Mouse (Mus musculus): ENCODE measurements around the gene Fxyd5. TPM values are rescaled to one million over a fixed set of nuclear protein-coding genes. Genes with fewer than 3 reads are reported as not detected.

The Fxyd5 gene
- polyA plus RNA-seq, 1 experiment from 2014 or later = 22.5 TPM

DNA sequence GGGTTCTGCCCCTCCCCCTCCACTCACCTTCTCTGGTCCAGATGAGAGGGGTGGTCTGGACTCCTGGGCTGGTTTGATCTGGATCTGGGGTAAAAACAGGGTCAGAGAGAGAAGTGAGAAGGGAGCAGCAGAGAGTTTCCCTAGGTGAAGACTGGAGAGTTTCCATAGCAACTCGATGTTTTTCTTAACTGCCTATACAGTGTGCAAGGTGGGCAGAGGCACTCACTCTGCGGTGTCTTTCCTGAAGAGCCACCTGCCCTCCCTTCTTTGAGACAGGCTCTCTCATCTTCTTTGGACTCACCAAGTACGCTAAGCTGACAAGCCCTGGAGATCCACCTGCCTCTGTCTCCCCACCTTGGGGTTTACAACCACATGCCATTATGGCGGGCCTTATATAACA lies 3.3 kb downstream of the Fxyd5 start:
- no peak overlapping the region for H3K4me2 ChIP-seq (ENCODE audit: low read depth, low read length)
- H3K9me3 ChIP-seq (ENCODE audit: control insufficient read depth, low read length) = no peaks in the 10 kb centered on the region
- no peak overlapping the region for H3K9ac ChIP-seq (ENCODE audit: low read depth, low read length)
- no peak overlapping the region for H3K4me3 ChIP-seq (ENCODE audit: low read length)
- H3K4me1 ChIP-seq (ENCODE audit: control insufficient read depth, insufficient read depth, low read length) = peaks cover 8% of the 10 kb centered on the region; the same call in 1 of the 2 replicates
- no peak overlapping the region for H3K27ac ChIP-seq (ENCODE audit: low read length)
- WGBS = 91% methylated on average over 4 of the region's 4 CpGs
- ATAC-seq = no peak
- no peaks in the 10 kb centered on the region for H3K36me3 ChIP-seq (ENCODE audit: control insufficient read depth, insufficient read depth, low read length)
- H3K27me3 ChIP-seq (replicated peaks; ENCODE audit: control insufficient read depth, insufficient read depth, low read length) = peaks cover 10% of the 10 kb centered on the region; the same call in 1 of the 2 replicates

DNA sequence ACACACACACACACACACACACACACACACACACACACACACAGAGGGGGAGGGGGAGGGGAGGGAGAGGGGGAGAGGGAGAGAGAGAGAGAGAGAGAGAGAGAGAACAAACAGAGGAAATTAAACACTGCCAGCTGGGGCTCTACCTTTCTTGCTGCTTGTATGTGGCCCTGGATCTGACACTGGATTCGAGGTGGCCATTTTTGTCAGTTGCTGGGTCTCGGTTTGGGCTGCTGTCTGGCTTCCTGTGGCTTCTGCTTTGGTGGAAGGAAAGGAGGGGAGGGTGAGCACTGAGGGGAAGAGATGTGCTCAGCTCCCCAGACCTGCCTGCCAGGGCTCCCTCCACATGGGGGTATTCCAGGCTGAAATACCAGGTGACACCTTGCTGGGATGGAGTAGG lies 4.6 kb downstream of the Fxyd5 start:
- WGBS = 84% methylated on average over 2 of the region's 2 CpGs
- peaks cover 8% of the 10 kb centered on the region; the same call in 1 of the 2 replicates for H3K4me1 ChIP-seq (ENCODE audit: control insufficient read depth, insufficient read depth, low read length)
- H3K4me2 ChIP-seq (ENCODE audit: low read depth, low read length) = no peak overlapping the region
- H3K36me3 ChIP-seq (ENCODE audit: control insufficient read depth, insufficient read depth, low read length) = no peaks in the 10 kb centered on the region
- H3K9ac ChIP-seq (ENCODE audit: low read depth, low read length) = no peak overlapping the region
- peaks cover 10% of the 10 kb centered on the region; the same call in 1 of the 2 replicates for H3K27me3 ChIP-seq (replicated peaks; ENCODE audit: control insufficient read depth, insufficient read depth, low read length)
- no peak overlapping the region for H3K4me3 ChIP-seq (ENCODE audit: low read length)
- no peak for ATAC-seq
- no peak overlapping the region for H3K27ac ChIP-seq (ENCODE audit: low read length)
- no peaks in the 10 kb centered on the region for H3K9me3 ChIP-seq (ENCODE audit: control insufficient read depth, low read length)

DNA sequence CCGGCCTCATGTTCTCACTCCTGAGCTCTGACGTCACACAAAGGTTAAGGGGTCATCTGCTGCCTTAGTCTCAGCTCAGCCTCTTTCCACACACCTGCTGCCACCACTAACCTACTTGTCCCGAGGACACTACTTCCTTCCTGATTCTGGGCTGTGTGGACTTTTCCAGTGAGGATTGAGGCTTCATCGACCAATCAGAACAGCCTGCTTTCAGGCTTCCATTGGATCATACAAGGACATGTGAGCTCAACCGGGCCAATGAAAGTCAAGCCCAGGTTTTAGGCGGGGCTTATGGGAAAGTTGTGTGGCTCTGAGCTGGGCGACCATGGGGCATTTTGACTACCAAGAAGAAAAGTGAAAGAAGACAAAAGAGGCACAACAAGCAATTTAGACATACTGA lies 5.4 kb downstream of the Fxyd5 start:
- no peaks in the 10 kb centered on the region for H3K9me3 ChIP-seq (ENCODE audit: control insufficient read depth, low read length)
- H3K36me3 ChIP-seq (ENCODE audit: control insufficient read depth, insufficient read depth, low read length) = no peaks in the 10 kb centered on the region
- peaks cover 8% of the 10 kb centered on the region; the same call in 1 of the 2 replicates for H3K27me3 ChIP-seq (replicated peaks; ENCODE audit: control insufficient read depth, insufficient read depth, low read length)
- 79% methylated on average over 7 of the region's 7 CpGs for WGBS
- no peak for ATAC-seq
- no peak overlapping the region for H3K4me2 ChIP-seq (ENCODE audit: low read depth, low read length)
- H3K9ac ChIP-seq (ENCODE audit: low read depth, low read length) = no peak overlapping the region
- peaks cover 1% of the 10 kb centered on the region; the same call in 1 of the 2 replicates for H3K4me1 ChIP-seq (ENCODE audit: control insufficient read depth, insufficient read depth, low read length)
- H3K4me3 ChIP-seq (ENCODE audit: low read length) = no peak overlapping the region
- H3K27ac ChIP-seq (ENCODE audit: low read length) = no peak overlapping the region

DNA sequence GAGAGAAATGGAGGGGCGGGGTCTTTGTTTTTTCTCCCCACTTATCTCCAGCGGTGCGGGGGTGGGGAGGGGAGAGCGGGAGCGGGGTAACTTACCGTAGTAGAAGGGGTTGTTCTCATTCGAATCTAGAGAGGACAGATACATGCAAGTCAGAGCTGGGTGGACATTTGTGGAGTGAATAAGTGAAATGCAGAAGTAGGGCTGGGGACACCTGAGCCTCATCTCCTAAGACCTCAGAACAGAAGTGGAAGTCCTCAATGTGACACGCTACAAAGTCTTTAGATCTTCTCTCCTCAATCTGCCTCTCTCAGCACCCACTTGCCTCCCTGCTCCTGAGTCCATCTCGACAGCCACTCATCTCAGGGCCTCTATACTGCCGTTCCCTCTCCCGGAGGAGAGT lies 7.0 kb downstream of the Fxyd5 start:
- H3K4me1 ChIP-seq (ENCODE audit: control insufficient read depth, insufficient read depth, low read length) = no peaks in the 10 kb centered on the region
- H3K36me3 ChIP-seq (ENCODE audit: control insufficient read depth, insufficient read depth, low read length) = no peaks in the 10 kb centered on the region
- H3K9me3 ChIP-seq (ENCODE audit: control insufficient read depth, low read length) = no peaks in the 10 kb centered on the region
- no peak overlapping the region for H3K4me2 ChIP-seq (ENCODE audit: low read depth, low read length)
- no peak overlapping the region for H3K9ac ChIP-seq (ENCODE audit: low read depth, low read length)
- H3K27me3 ChIP-seq (replicated peaks; ENCODE audit: control insufficient read depth, insufficient read depth, low read length) = no peaks in the 10 kb centered on the region
- no peak for ATAC-seq
- H3K27ac ChIP-seq (ENCODE audit: low read length) = no peak overlapping the region
- H3K4me3 ChIP-seq (ENCODE audit: low read length) = no peak overlapping the region
- WGBS = 81% methylated on average over 11 of the region's 11 CpGs

DNA sequence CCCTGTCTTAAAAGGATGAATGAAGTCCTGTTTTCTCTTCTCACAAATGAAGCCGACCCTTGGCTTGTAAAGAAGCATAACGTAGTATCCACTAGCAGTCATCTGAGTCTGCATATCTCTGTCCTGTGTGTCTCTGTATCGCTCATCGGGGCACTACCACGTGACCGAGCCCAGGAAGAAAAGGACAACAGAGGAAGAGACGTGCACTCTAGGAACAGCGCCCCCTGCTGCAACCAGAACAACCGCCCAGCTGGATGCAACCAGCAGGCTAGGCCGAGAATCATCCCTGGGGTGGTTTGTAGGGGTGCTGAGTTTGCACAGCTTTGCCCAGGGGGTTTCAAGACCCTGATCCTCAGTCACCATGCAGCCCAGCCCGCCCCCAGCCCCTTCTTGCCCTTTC lies 7.5 kb downstream of the Fxyd5 start:
- Histone ChIP-seq H3K4me1 (ENCODE audit: control insufficient read depth, insufficient read depth, low read length) (no peaks in the 10 kb centered on the region), H3K36me3 (ENCODE audit: control insufficient read depth, insufficient read depth, low read length) (no peaks in the 10 kb centered on the region), H3K4me3 (ENCODE audit: low read length) (no peak overlapping the region), H3K27ac (ENCODE audit: low read length) (no peak overlapping the region), H3K27me3 (replicated peaks; ENCODE audit: control insufficient read depth, insufficient read depth, low read length) (no peaks in the 10 kb centered on the region), H3K9ac (ENCODE audit: low read depth, low read length) (no peak overlapping the region), H3K4me2 (ENCODE audit: low read depth, low read length) (no peak overlapping the region), H3K9me3 (ENCODE audit: control insufficient read depth, low read length) (no peaks in the 10 kb centered on the region)
- 64% methylated on average over 11 of the region's 11 CpGs for WGBS
- no peak for ATAC-seq

DNA sequence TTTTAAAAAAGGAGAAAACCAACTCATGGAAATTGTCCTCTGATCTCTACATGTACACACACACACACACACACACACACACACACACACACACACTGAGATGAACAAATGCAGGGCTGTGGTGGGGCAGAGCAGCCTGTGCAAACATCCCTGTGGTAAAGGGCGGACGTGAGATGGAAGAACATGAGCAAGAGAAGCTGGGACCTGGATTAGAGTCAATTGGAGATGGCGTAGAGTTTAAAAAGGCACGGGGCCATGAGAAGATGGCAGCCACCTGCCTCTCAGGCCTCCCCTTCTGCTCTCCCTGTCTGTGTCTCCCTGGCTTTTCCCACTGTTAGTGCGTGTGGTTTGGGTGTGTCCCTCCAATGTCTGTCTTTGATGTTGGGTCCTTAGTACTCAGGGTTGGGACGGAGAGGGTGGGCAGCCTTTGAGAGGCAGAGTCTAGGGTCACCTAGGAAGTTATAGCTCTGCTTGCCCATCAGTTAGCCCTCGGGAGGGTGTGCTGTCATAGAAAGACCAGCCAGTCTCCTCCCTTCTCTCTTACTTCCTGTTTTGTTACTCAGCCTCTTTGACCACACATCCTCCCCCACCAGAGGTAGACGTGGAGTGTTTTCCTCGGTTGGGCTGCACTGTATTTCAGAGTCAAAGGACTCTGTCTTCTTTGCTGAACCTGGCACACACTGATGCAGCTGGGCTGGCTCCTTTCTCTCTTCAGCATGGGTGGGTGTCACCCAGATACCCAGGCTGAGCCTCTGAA lies 8.7 kb downstream of the Fxyd5 start:
- H3K4me2 ChIP-seq (ENCODE audit: low read depth, low read length) = no peak overlapping the region
- no peaks in the 10 kb centered on the region for H3K9me3 ChIP-seq (ENCODE audit: control insufficient read depth, low read length)
- H3K9ac ChIP-seq (ENCODE audit: low read depth, low read length) = no peak overlapping the region
- H3K4me3 ChIP-seq (ENCODE audit: low read length) = no peak overlapping the region
- no peaks in the 10 kb centered on the region for H3K36me3 ChIP-seq (ENCODE audit: control insufficient read depth, insufficient read depth, low read length)
- H3K4me1 ChIP-seq (ENCODE audit: control insufficient read depth, insufficient read depth, low read length) = no peaks in the 10 kb centered on the region
- ATAC-seq = no peak
- 61% methylated on average over 9 of the region's 9 CpGs for WGBS
- H3K27me3 ChIP-seq (replicated peaks; ENCODE audit: control insufficient read depth, insufficient read depth, low read length) = no peaks in the 10 kb centered on the region
- H3K27ac ChIP-seq (ENCODE audit: low read length) = no peak overlapping the region

DNA sequence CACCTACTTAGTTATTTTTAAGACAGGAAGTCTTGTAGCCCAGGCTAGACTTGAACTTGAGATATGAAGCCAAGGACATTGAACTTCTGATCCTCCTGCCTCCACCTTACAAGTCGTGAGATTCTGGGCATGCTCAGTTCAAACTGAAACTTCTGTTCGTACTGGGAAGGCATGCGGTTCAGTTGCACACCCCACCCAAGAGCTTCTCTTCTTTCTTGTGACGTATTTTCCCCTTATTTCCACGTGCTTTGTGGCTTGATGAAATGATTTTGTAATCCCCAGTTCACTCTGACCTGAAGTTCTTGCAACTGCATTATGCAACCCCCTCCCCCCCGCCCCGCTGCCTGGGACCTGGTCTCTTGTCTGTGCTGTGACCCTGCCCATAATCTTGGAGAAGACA lies 10.6 kb downstream of the Fxyd5 start:
- H3K36me3 ChIP-seq (ENCODE audit: control insufficient read depth, insufficient read depth, low read length) = no peaks in the 10 kb centered on the region
- no peak overlapping the region for H3K4me2 ChIP-seq (ENCODE audit: low read depth, low read length)
- H3K27me3 ChIP-seq (replicated peaks; ENCODE audit: control insufficient read depth, insufficient read depth, low read length) = no peaks in the 10 kb centered on the region
- H3K4me1 ChIP-seq (ENCODE audit: control insufficient read depth, insufficient read depth, low read length) = no peaks in the 10 kb centered on the region
- no peak for ATAC-seq
- no peaks in the 10 kb centered on the region for H3K9me3 ChIP-seq (ENCODE audit: control insufficient read depth, low read length)
- no peak overlapping the region for H3K27ac ChIP-seq (ENCODE audit: low read length)
- H3K9ac ChIP-seq (ENCODE audit: low read depth, low read length) = no peak overlapping the region
- 75% methylated on average over 7 of the region's 7 CpGs for WGBS
- no peak overlapping the region for H3K4me3 ChIP-seq (ENCODE audit: low read length)

DNA sequence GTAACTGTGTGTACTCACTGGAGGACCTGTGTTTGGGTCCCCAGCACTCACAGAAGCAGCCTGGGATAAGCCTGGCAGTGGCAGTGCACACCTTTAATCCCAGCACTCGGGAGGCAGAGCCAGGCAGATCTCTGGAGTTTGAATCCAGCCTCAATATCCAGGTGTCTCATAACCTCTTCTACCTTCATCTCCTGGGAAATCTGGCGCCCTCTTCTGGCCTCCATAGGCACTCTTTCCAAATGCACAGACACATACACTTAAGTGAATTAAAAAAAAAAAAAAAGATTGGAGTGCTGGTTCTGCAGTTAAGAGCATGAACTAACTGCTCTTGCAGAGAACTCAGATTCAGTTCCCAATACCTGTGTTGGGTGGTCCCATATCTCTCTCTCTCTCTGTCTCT lies 11.6 kb downstream of the Fxyd5 start:
- H3K4me2 ChIP-seq (ENCODE audit: low read depth, low read length) = no peak overlapping the region
- H3K9ac ChIP-seq (ENCODE audit: low read depth, low read length) = no peak overlapping the region
- H3K27me3 ChIP-seq (replicated peaks; ENCODE audit: control insufficient read depth, insufficient read depth, low read length) = no peaks in the 10 kb centered on the region
- H3K4me1 ChIP-seq (ENCODE audit: control insufficient read depth, insufficient read depth, low read length) = no peaks in the 10 kb centered on the region
- H3K4me3 ChIP-seq (ENCODE audit: low read length) = no peak overlapping the region
- WGBS = 67% methylated on average over 2 of the region's 2 CpGs
- no peak for ATAC-seq
- H3K36me3 ChIP-seq (ENCODE audit: control insufficient read depth, insufficient read depth, low read length) = no peaks in the 10 kb centered on the region
- H3K9me3 ChIP-seq (ENCODE audit: control insufficient read depth, low read length) = no peaks in the 10 kb centered on the region
- H3K27ac ChIP-seq (ENCODE audit: low read length) = no peak overlapping the region

DNA sequence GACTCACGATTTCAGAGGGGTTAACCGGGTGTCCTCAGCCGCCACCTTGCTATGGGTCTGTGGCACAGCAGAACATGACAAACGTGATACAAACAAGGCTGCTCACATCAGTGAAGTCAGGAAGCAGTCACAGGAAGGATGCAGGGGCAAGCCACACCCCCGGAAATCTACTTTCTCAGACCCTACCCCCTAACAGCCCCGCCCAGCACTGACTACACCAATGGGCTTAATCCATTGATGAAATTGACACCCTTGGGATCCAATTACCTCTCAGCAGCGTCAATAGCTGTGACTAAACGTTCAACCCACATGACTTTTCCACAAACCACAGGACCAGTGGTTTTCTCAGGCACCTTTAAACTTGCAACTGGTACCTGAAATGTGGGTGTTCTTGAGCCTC lies 13.7 kb downstream of the Fxyd5 start:
- H3K4me3 ChIP-seq (ENCODE audit: low read length) = no peak overlapping the region
- no peak overlapping the region for H3K9ac ChIP-seq (ENCODE audit: low read depth, low read length)
- no peaks in the 10 kb centered on the region for H3K36me3 ChIP-seq (ENCODE audit: control insufficient read depth, insufficient read depth, low read length)
- H3K27ac ChIP-seq (ENCODE audit: low read length) = no peak overlapping the region
- no peaks in the 10 kb centered on the region for H3K9me3 ChIP-seq (ENCODE audit: control insufficient read depth, low read length)
- H3K4me2 ChIP-seq (ENCODE audit: low read depth, low read length) = no peak overlapping the region
- H3K4me1 ChIP-seq (ENCODE audit: control insufficient read depth, insufficient read depth, low read length) = no peaks in the 10 kb centered on the region
- 75% methylated on average over 8 of the region's 8 CpGs for WGBS
- ATAC-seq = no peak
- no peaks in the 10 kb centered on the region for H3K27me3 ChIP-seq (replicated peaks; ENCODE audit: control insufficient read depth, insufficient read depth, low read length)
